Mouse (Mus musculus): ENCODE measurements around the gene Tmem150a.

DNA sequence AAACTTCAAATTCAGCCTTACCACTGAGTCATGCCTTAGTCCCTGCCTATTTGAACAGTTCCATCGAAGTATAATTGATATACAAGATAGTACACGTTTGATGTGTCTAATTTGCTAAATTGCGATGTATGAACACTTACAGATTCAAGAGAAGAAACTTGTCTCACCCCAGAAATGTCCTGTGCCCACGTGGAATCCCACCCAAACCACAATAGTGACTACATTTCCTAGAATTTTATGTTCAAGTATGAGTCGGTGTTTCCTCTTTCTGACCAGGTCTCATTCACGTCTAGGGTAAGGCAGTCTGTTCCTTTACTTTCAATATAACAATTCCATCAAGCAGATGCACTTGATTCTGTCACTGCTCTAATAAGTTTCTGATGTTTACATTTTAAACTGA is 9.6 kb upstream of the Tmem150a start:
- TF ChIP-seq POLR2A (IDR thresholded peaks at IDR 0.05; ENCODE audit: insufficient read depth, low read depth, low read length) (no peak), CTCF (IDR thresholded peaks at IDR 0.05) (no peak)

Data from heart, adult 2 months (tissue).